Mouse (Mus musculus): ENCODE measurements around the gene Nepro.

DNA sequence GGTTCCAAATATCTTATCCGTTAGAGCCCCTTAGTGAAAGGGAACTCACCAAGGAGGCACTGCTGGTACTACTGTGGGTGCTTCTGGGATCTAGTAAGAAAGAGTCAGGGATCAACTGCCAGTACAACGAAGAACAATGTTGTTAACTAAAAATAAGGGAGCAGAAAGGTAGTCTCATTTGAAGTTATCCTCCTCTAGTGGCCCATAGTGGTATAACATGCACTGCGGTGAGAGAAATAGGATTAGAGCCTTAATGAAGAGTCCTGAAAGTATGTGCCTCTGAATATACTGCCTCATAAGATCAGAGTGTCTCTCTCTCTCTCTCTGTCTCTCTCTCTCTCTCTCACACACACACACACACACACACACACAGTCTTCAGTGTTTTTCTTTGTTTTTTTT lies 3.6 kb upstream of the Nepro start:
- peak; percentile 27; the same call in 1 of the 2 replicates for TF ChIP-seq CTCF (IDR thresholded peaks at IDR 0.05; ENCODE audit: borderline replicate concordance, insufficient read depth, low read depth, low read length)
- TF ChIP-seq POLR2A (IDR thresholded peaks at IDR 0.05; ENCODE audit: borderline replicate concordance, insufficient read depth, low read length), result no peak
